Mouse (Mus musculus) spleen, adult 2 months (tissue): Measurements from ENCODE around the gene Srsf2. TPM values are rescaled to one million over a fixed set of nuclear protein-coding genes. Genes with fewer than 3 reads are reported as not detected.

Source experiments
- DNase-seq, 2 experiments: peaks; one replicate each; pipeline versions ENCODE4 v3.0.0 to v3.0.0-alpha.2; 2012 to 2021; ENCODE audit warnings: low spot score in 2 of 2, low read depth in 1 of 2
- H3K27ac ChIP-seq: fragments of 200-500 bp; 2 replicates; pipeline ENCODE4 v1.5.1; 2012; ENCODE audit warnings: low read length, inconsistent platforms; ENCODE audit not compliant: insufficient read depth
- H3K27me3 ChIP-seq: fragments of 200-500 bp; 2 replicates; pipeline ENCODE4 v1.6.1; 2012; ENCODE audit warnings: mild to moderate bottlenecking, moderate library complexity, low read length, inconsistent platforms; ENCODE audit not compliant: control insufficient read depth, insufficient read depth
- H3K36me3 ChIP-seq: fragments of 200-500 bp; 2 replicates; pipeline ENCODE4 v1.6.1; 2012; ENCODE audit warnings: mild to moderate bottlenecking, low read length, inconsistent platforms; ENCODE audit not compliant: control insufficient read depth, insufficient read depth
- H3K4me1 ChIP-seq: fragments of 200-500 bp; 2 replicates; pipeline ENCODE4 v1.6.1; 2011; ENCODE audit warnings: inconsistent platforms; ENCODE audit not compliant: control insufficient read depth, insufficient read depth, insufficient read length
- H3K4me3 ChIP-seq: fragments of 200-500 bp; 2 replicates; pipeline ENCODE4 v1.5.1; 2011; ENCODE audit warnings: mild to moderate bottlenecking, inconsistent platforms; ENCODE audit not compliant: insufficient read depth, insufficient read length; ENCODE audit errors: extremely low read depth
- CTCF ChIP-seq: fragments of 200-500 bp; IDR thresholded peaks from 2 replicates; pipeline ENCODE4 v1.5.1; 2011; ENCODE audit warnings: mild to moderate bottlenecking, inconsistent platforms; ENCODE audit not compliant: insufficient read depth, insufficient read length, insufficient replicate concordance; ENCODE audit errors: extremely low read depth
- POLR2A ChIP-seq: fragments of 200-500 bp; IDR thresholded peaks from 2 replicates; pipeline ENCODE4 v1.6.1; 2011; ENCODE audit warnings: low read depth, low read length, inconsistent platforms
- WGBS: fragments of 180-500 bp; shearing (Covaris S2); methylation state at CpG from one replicate; pipeline ENCODE4 v1.1.7; 2018; 5-methylcytosine and 5-hydroxymethylcytosine counted together
- polyA plus RNA-seq: library from polyadenylated mRNA; depleted of rRNA; stranded (reverse); fragments of >200 nt; gene quantifications from 2 replicates; pipeline ENCODE4 v1.2.3, GENCODE M21; 2012; rRNA removed

Srsf2 gene
- polyA plus RNA-seq, 1 experiment, result 546 TPM

DNA sequence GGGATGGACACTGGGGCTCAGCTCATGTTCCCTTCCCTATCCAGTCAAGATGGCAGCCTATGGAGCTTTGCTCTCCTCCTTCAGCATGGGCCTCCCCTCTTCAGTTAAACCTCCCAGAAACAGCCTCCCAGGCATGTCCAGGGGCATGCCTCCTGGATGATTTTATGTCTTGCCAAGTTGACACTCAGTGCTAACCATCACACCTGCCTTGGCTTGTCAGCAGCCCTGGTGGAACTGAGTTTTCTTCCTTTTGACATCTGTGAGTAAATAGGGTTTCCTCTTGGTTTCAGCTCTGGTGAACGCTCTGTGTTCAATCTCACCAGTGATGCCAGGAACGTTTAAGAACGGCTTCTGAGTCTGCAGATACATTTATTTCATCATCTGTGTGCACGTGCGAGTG is 50.2 kb downstream of the Srsf2 start:
- Histone ChIP-seq H3K36me3 (no peaks in the 10 kb centered on the region), H3K4me1 (no peaks in the 10 kb centered on the region), H3K4me3 (no peak overlapping the region), H3K27me3 (no peaks in the 10 kb centered on the region), H3K27ac (no peak overlapping the region)
- WGBS, result 48% methylated on average over 5 of the region's 5 CpGs
- no peak for DNase-seq
- TF ChIP-seq POLR2A (no peak), CTCF (no peak)

DNA sequence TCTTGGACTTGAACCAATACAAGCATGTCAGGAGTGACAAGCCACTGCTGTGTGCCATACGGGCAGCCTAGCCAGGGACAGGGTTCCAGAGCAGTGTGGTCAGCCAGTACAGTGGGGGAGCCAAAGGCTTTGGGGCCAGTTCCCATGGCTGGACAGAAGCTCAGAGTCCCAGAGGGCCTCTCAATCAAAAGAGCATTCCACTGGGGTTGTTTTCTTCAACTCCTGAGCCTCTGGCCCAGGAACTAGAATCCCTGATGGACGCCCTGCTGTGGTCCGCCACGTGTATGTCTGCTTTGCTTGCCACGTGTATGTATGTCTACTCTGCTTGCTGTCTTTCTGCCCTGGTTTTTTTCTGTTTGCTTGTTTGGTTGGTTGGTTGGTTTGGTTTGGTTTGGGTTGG is 51.8 kb downstream of the Srsf2 start:
- DNase-seq, result no peak
- Histone ChIP-seq H3K4me1 (no peaks in the 10 kb centered on the region), H3K27ac (no peak overlapping the region), H3K27me3 (no peaks in the 10 kb centered on the region), H3K4me3 (no peak overlapping the region), H3K36me3 (no peaks in the 10 kb centered on the region)
- WGBS, result 81% methylated on average over 5 of the region's 5 CpGs
- TF ChIP-seq POLR2A (no peak), CTCF (no peak)

Other genes with a start within 250 kb of the Srsf2 start
- gene Rhbdf2, start 226.1 kb downstream of the Srsf2 start, polyA plus RNA-seq, result 84.5 and 91.2 TPM in 2 replicates
- gene Prcd, start 199.6 kb downstream of the Srsf2 start, polyA plus RNA-seq, result 0.35 and 0.72 TPM in 2 replicates
- gene Cygb, start 198.8 kb downstream of the Srsf2 start, polyA plus RNA-seq, result 10.0 and 14.2 TPM in 2 replicates
- 0.04 and 0.86 TPM in 2 replicates for gene St6galnac1, start 77.6 kb downstream of the Srsf2 start, polyA plus RNA-seq
- 18.6 and 25.0 TPM in 2 replicates for gene Mxra7, start 25.0 kb downstream of the Srsf2 start, polyA plus RNA-seq
- gene Mettl23, start 9.8 kb downstream of the Srsf2 start, polyA plus RNA-seq, result 30.9 and 35.7 TPM in 2 replicates
- gene Jmjd6, start 9.6 kb downstream of the Srsf2 start, polyA plus RNA-seq, result 21.7 and 23.3 TPM in 2 replicates
- 14.2 and 15.7 TPM in 2 replicates for gene Mfsd11, start 654 bp downstream of the Srsf2 start, polyA plus RNA-seq
- gene Mgat5b, start 65.8 kb upstream of the Srsf2 start, polyA plus RNA-seq, result not detected in 2 replicates